Mouse (Mus musculus) CD4-positive, CD25-positive, alpha-beta regulatory T cell, adult 2 months (primary cell): Measurements from ENCODE around the gene Atxn7l1.

Experiments
- DNase-seq: peaks from one replicate; pipeline ENCODE4 v3.0.0-alpha.2; 2012; ENCODE audit warnings: low read depth, low spot score

The Atxn7l1 gene

GRCm38 (mm10) chr12:33273147-33273546 lies 125.7 kb downstream of the Atxn7l1 start:
- DNase-seq = no peak

- no peak for DNase-seq
These were observed 126.2 kb downstream of the Atxn7l1 start for GRCm38 (mm10) chr12:33273668-33274067.

- no peak for DNase-seq
These were observed 128.5 kb downstream of the Atxn7l1 start for GRCm38 (mm10) chr12:33276028-33276427.

- DNase-seq = no peak
These were observed 129.9 kb downstream of the Atxn7l1 start for GRCm38 (mm10) chr12:33277427-33277826.

GRCm38 (mm10) chr12:33279159-33279558 lies 131.7 kb downstream of the Atxn7l1 start:
- DNase-seq = no peak

- DNase-seq = peak; percentile 84
These were observed 133.3 kb downstream of the Atxn7l1 start for GRCm38 (mm10) chr12:33280805-33281204.

- peak; percentile 73 for DNase-seq
These were observed 136.9 kb downstream of the Atxn7l1 start for GRCm38 (mm10) chr12:33284344-33284936.

- no peak for DNase-seq
These were observed 137.9 kb downstream of the Atxn7l1 start for GRCm38 (mm10) chr12:33285354-33285753.

GRCm38 (mm10) chr12:33285933-33286649 lies 138.6 kb downstream of the Atxn7l1 start:
- no peak for DNase-seq

- no peak for DNase-seq
These were observed 140.2 kb downstream of the Atxn7l1 start for GRCm38 (mm10) chr12:33287686-33288085.

- DNase-seq = no peak
These were observed 141.3 kb downstream of the Atxn7l1 start for GRCm38 (mm10) chr12:33288746-33289145.

GRCm38 (mm10) chr12:33302070-33302469 lies 154.6 kb downstream of the Atxn7l1 start:
- peak; percentile 82 for DNase-seq

- peak; percentile 81 for DNase-seq
These were observed 155.3 kb downstream of the Atxn7l1 start for GRCm38 (mm10) chr12:33302523-33303383.

GRCm38 (mm10) chr12:33303384-33303770 lies 155.9 kb downstream of the Atxn7l1 start:
- no peak for DNase-seq

- no peak for DNase-seq
These were observed 157.6 kb downstream of the Atxn7l1 start for GRCm38 (mm10) chr12:33305106-33305505.

- DNase-seq = peak; percentile 29
These were observed 159.0 kb downstream of the Atxn7l1 start for GRCm38 (mm10) chr12:33306476-33306875.

GRCm38 (mm10) chr12:33308668-33309067 lies 161.2 kb downstream of the Atxn7l1 start:
- DNase-seq = no peak

- DNase-seq = peak; percentile 73
These were observed 166.6 kb downstream of the Atxn7l1 start for GRCm38 (mm10) chr12:33313828-33314671.

GRCm38 (mm10) chr12:33314924-33315643 lies 167.6 kb downstream of the Atxn7l1 start:
- DNase-seq = peak; percentile 87

- peak; percentile 65 for DNase-seq
These were observed 168.3 kb downstream of the Atxn7l1 start for GRCm38 (mm10) chr12:33315804-33316203.
